Mouse (Mus musculus) adrenal gland, adult 2 months (tissue): ENCODE results near the gene Lmnb2. TPM values are rescaled to one million over a fixed set of nuclear protein-coding genes. Genes with fewer than 3 reads are reported as not detected.

Experiments used
- DNase-seq: peaks from one replicate; pipeline ENCODE4 v3.0.0; 2021
- polyA plus RNA-seq: library from polyadenylated mRNA; depleted of rRNA; stranded (reverse); fragments of >200 nt; gene quantifications from 2 replicates; pipeline ENCODE4 v1.2.3, GENCODE M21; 2012
- total RNA-seq, 2 experiments: library from RNA; stranded (reverse); gene quantifications; 2 replicates each; pipeline ENCODE4 v1.2.3; 2021

The Lmnb2 gene
- total and polyA plus RNA-seq, 3 experiments, result 10.8 to 17.9 (median 11.4) TPM

- DNase-seq, result no peak
Measured at GRCm38 (mm10) chr10:80899591-80900317, 18.3 kb downstream of the Lmnb2 start.

- DNase-seq, result no peak
Measured at GRCm38 (mm10) chr10:80899074-80899473, 19.0 kb downstream of the Lmnb2 start.

DNA sequence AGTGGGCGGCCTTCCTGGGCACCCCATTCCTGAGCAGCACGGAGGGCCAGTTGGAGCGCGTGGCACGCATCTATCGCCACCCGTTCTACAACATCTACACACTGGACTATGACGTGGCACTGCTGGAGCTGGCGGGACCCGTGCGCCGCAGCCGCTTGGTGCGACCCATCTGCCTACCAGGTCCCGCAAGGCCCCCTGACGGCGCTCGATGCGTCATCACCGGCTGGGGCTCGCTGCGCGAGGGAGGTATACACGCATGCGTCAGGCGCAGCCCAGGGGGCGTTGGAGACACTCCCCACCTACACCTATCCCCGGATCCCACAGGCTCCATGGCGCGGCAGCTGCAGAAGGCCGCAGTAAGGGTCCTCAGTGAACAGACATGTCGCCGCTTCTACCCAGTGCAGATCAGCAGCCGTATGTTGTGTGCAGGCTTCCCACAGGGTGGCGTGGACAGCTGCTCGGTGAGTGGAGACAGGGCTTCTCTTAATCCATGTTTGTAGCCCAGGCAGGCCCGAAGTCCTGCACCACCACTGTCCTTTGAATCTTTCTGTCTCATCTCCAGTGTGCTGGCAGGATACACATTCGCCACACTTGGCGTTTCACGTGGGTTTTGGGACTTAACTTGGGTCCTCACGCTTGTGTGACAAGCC, 20.1 kb downstream of the Lmnb2 start:
- DNase-seq, result peak; percentile 36

GRCm38 (mm10) chr10:80896581-80897485, 21.2 kb downstream of the Lmnb2 start:
- no peak for DNase-seq

- no peak for DNase-seq
Measured at GRCm38 (mm10) chr10:80895697-80896096, 22.3 kb downstream of the Lmnb2 start.

DNA sequence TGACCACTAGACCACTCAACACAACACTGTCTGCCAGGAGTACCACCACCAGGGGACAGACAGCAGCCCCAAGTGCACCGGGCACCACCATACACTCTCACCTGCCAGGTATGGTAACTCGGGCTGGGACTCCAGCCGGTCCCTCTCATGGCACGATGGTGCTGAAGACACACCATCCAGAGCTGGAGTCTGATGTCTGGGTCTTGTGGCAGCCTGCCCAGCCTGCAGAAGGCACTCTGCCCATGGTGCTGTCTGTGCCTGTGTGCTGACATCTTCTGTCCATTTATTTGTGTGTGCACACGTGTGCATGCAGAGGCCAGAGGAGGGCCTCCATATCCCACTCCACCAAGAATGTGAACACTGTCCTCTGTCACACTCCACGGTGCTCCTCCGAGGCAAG, 22.9 kb downstream of the Lmnb2 start:
- DNase-seq, result no peak

GRCm38 (mm10) chr10:80887181-80887580, 30.9 kb downstream of the Lmnb2 start:
- peak; percentile 92 for DNase-seq

GRCm38 (mm10) chr10:80881301-80881700, 36.7 kb downstream of the Lmnb2 start:
- peak; percentile 73 for DNase-seq

- no peak for DNase-seq
Measured at GRCm38 (mm10) chr10:80880901-80881300, 37.1 kb downstream of the Lmnb2 start.

GRCm38 (mm10) chr10:80880131-80880641, 37.9 kb downstream of the Lmnb2 start:
- peak; percentile 70 for DNase-seq

GRCm38 (mm10) chr10:80876594-80876993, 41.5 kb downstream of the Lmnb2 start:
- peak; percentile 24 for DNase-seq

GRCm38 (mm10) chr10:80876028-80876427, 42.0 kb downstream of the Lmnb2 start:
- DNase-seq, result peak; percentile 58

DNA sequence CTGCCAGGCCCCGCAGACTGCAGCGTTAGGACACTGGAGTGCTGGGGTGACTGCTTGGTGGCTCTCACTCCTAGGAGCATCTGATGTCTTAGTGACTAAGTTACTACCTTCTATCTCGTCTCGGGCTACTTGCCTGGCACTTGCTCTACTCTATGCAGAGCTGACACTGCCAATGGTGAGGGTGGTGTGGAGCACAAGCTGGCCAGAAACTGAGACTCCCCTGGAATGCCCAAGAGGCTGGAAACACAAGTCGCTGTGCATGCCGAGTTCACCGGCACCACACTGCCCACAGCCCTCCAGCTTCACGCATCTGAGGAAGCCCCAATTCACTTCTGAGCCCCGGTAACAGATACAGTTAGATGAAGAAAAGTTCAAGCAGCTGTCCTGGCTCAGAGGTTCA, 44.0 kb downstream of the Lmnb2 start:
- DNase-seq, result no peak

- DNase-seq, result no peak
Measured at GRCm38 (mm10) chr10:80871581-80871980, 46.5 kb downstream of the Lmnb2 start, which contains the start of gene Tmprss9. Gene Tmprss9 (plus strand): TSS chr10:80871848.

DNA sequence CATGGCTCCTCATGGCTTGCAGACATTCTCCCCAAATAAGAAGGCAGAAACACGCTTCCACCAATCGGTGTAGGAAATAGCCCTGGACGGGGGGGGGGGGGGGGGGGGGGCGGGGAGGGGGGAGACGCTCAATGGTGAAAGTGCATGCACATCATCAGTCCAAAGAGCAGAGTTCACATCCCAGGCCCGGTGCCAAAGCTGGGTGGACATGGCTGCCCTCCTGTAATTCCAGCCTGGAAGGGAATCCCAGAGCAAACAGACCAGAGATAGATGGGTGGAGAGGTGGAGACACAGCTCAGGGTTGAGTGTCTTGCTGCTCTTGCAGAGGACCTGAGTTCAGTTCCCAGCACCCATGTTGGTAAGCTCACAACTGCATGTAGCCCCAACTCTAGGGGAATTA, 47.1 kb downstream of the Lmnb2 start:
- no peak for DNase-seq

DNA sequence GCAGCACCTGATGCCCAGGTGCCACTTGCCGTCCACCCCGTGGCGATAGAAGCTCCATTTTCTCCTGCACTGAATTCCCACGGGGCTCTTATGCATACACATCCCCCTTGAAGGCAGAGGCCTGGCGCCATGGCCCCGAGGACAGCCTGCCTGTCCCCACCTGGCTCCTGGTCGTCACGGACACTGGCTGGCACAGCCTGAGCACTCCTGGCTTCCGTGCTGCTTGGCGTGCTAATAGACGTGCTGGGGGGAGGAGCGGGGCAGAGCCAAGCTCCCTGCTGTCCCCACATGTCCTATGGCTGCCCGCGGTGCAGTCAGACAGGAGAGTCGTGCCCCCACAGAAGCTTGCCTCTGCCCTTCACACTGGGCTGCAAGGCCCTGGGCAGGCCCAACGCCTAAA, 53.6 kb downstream of the Lmnb2 start:
- no peak for DNase-seq

DNA sequence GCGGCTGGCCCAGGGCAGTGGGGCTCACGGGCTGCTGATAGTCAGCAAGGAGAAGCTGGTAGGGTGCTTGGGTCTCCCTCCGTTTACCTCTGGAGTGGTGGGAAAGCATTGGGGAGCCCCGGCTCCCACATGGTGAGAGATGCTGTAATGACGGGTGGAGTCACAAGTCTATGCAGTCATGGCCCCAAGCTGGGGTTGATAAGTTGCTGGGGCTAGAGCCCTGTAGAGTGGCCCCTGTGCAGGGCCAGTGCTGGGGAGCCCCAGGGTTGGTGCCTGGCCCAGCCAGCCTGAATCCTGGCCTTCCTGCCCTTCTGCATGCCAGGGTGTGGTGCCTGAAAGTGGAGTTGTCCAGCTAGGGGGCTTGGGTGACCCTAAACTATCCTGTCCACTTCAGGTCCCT, 55.7 kb downstream of the Lmnb2 start:
- DNase-seq, result no peak

DNA sequence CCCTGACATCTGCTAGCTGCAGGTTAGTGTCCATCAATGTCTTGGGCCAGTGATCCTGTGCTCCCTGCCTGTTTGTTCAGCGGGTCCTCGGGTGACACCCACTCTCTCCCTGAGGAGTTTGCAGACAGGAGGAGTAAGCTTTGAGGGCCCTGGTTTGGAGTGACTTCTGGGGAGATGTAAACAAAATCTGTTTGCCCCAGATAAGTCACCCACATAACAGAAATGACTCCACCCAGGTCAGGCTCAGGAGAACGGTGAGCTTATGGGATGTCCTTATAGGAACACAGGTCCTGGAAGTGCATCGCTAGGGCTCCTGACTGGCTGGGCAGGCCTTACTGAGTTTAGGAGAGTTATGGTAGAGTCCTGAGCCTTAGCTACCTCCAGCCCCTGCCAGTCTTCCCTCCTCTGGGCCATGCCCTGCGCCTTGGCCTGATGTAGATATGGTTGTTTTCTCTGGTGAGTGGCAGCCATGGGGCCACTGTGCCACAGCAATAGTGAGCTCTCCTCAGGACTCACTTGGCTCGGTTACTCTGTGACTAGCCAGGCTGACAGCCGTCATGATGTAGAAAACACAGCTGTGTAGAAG, 59.6 kb downstream of the Lmnb2 start:
- no peak for DNase-seq

GRCm38 (mm10) chr10:80857848-80858247, 60.2 kb downstream of the Lmnb2 start:
- DNase-seq, result no peak

DNA sequence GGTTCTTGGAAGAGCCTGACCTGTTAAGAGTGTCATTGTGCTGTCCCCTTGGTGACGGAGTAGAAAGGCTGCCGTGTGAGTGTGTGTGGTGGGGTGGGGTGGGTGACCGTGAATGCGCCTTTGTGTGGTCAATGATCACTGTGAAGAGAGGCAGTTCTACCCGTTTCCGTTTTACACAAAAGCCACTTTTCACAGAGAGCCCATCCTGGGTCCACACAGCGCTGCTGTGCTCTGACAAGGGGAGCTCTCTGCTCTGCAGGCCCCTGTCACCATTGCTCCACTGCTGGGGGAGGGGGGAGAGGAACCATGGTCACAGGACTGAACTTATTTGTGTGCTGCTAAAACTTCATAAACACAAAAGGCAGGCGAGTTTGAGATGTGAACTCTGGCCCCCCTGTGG, 60.7 kb downstream of the Lmnb2 start:
- no peak for DNase-seq

- no peak for DNase-seq
Measured at GRCm38 (mm10) chr10:80856908-80857307, 61.1 kb downstream of the Lmnb2 start.

DNA sequence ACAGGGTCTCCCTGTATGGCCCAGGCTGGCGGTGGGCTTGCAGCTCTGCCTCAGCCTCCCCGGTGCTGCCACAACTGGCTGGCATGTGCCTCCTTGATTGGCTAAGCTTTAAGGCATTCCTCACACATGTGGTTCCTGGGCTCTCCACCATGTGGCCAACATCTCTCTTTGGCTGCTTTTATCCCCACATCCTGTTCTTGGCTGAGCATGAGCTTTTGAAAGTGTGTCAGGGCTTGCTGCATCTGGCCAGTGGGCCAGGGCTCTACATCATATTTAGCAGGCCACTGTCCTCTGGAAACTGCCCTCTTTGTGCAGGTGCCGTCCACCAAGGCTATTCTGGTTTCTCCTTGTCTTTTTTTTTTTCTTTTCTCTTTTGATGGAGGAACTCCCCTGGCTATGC, 61.8 kb downstream of the Lmnb2 start:
- no peak for DNase-seq
